Mouse (Mus musculus) small intestine, adult 2 months (tissue): ENCODE measurements around the gene Ubxn10. TPM values are rescaled to one million over a fixed set of nuclear protein-coding genes. Genes with fewer than 3 reads are reported as not detected.

Experiments
- H3K27ac ChIP-seq: fragments of 200-500 bp; 2 replicates; pipeline ENCODE4 v1.5.1; 2012; ENCODE audit warnings: low read depth, low read length, control low read depth, inconsistent platforms; ENCODE audit not compliant: insufficient read depth
- H3K27me3 ChIP-seq: fragments of 200-500 bp; 2 replicates; pipeline ENCODE4 v1.6.1; 2012; ENCODE audit warnings: mild to moderate bottlenecking, moderate library complexity, low read length, inconsistent platforms; ENCODE audit not compliant: control insufficient read depth, insufficient read depth
- H3K36me3 ChIP-seq: fragments of 200-500 bp; 2 replicates; pipeline ENCODE4 v1.6.1; 2012; ENCODE audit warnings: mild to moderate bottlenecking, low read length, control low read depth, inconsistent platforms; ENCODE audit not compliant: control insufficient read depth, insufficient read depth
- H3K4me1 ChIP-seq: fragments of 200-500 bp; 2 replicates; pipeline ENCODE4 v1.6.1; 2012; ENCODE audit warnings: low read length, inconsistent platforms, mixed read lengths; ENCODE audit not compliant: control insufficient read depth, insufficient read depth, insufficient read length
- H3K4me3 ChIP-seq: fragments of 200-500 bp; 2 replicates; pipeline ENCODE4 v1.5.1; 2012; ENCODE audit warnings: low read depth, mild to moderate bottlenecking, control low read depth, inconsistent platforms, low read length, moderate library complexity
- CTCF ChIP-seq: fragments of 200-500 bp; IDR thresholded peaks from 2 replicates; pipeline ENCODE4 v1.5.1; 2012; ENCODE audit warnings: low read depth, mild to moderate bottlenecking, control low read depth, inconsistent platforms, low read length, moderate library complexity, mixed read lengths; ENCODE audit not compliant: insufficient replicate concordance, insufficient read length; ENCODE audit errors: extremely low read depth
- POLR2A ChIP-seq: fragments of 200-500 bp; IDR thresholded peaks from 2 replicates; pipeline ENCODE4 v1.6.1; 2012; ENCODE audit warnings: low read depth, mild to moderate bottlenecking, control low read depth, inconsistent platforms, low read length, moderate library complexity
- WGBS: fragments of 180-500 bp; shearing (Covaris S2); methylation state at CpG from one replicate; pipeline ENCODE4 v1.1.7; 2018; 5-methylcytosine and 5-hydroxymethylcytosine counted together
- polyA plus RNA-seq: library from polyadenylated mRNA; depleted of rRNA; stranded (reverse); fragments of >200 nt; gene quantifications from 2 replicates; pipeline ENCODE4 v1.2.3, GENCODE M21; 2012

Ubxn10 gene
- polyA plus RNA-seq, 1 experiment = 1.2 TPM

GRCm38 (mm10) chr4:138753608-138754007 is 16.6 kb upstream of the Ubxn10 start:
- no peak overlapping the region for H3K27ac ChIP-seq
- no peak overlapping the region for H3K4me3 ChIP-seq
- peaks cover 5% of the 10 kb centered on the region; the same call in 1 of the 2 replicates for H3K4me1 ChIP-seq
- H3K36me3 ChIP-seq = no peaks in the 10 kb centered on the region
- no peak for TF ChIP-seq POLR2A
- no peak for TF ChIP-seq CTCF
- H3K27me3 ChIP-seq = no peaks in the 10 kb centered on the region
- WGBS = 97% methylated on average over 3 of the region's 3 CpGs

DNA sequence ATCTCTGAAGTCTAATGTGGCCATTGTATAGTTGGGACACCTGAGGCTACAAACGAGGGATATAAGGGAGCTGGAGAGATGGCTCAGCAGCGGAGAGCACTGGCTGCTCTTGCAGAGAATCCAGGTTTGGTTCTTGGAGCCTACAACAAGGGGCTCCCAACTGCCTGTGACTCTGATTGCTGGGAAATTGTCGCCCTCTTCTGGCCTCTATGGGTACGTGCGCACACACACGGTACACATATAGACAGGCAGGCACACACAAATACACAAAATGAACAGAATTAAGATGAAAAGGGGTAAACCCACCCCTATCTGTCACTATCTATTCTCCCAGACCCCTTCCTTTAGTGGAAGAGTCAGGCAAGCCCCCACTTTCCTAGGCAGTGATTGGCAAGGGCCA is 15.6 kb upstream of the Ubxn10 start:
- Histone ChIP-seq H3K27me3 (no peaks in the 10 kb centered on the region), H3K36me3 (no peaks in the 10 kb centered on the region), H3K4me3 (no peak overlapping the region), H3K27ac (no peak overlapping the region), H3K4me1 (peaks cover 12% of the 10 kb centered on the region)
- WGBS = 97% methylated on average over 6 of the region's 6 CpGs
- TF ChIP-seq CTCF (no peak), POLR2A (no peak)

GRCm38 (mm10) chr4:138748369-138749072 is 11.6 kb upstream of the Ubxn10 start:
- Histone ChIP-seq H3K4me3 (no peak overlapping the region), H3K4me1 (peaks cover 7% of the 10 kb centered on the region), H3K27ac (0 out of 2 replicates have a peak overlapping the region, but pooled peaks have one; percentile 13), H3K27me3 (no peaks in the 10 kb centered on the region), H3K36me3 (no peaks in the 10 kb centered on the region)
- TF ChIP-seq CTCF (peak; percentile 57; the same call in 1 of the 2 replicates), POLR2A (no peak)
- WGBS = 40% methylated on average over 8 of the region's 8 CpGs

DNA sequence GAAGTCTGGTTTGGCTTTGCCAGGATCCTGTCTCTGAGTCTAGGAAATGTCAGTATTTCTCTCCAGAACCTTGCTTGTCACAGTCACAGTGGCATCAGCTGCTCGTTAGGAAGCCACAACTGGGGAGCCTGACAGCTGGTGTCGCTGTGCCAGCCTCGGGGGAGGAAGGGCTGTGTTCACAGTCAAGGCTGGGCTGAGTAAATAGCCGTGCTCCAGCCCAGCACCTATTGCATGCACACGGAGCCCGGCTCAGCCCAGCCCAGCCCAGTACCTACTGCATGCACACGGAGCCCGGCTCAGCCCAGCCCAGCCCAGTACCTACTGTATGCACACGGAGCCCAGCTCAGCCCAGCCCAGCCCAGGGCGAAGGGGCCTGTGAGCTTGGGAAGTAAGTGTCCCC is 10.9 kb upstream of the Ubxn10 start:
- 19% methylated on average over 10 of the region's 10 CpGs for WGBS
- Histone ChIP-seq H3K27ac (peak overlapping the region; percentile 63), H3K36me3 (no peaks in the 10 kb centered on the region), H3K27me3 (no peaks in the 10 kb centered on the region), H3K4me1 (peaks cover 7% of the 10 kb centered on the region), H3K4me3 (no peak overlapping the region)
- no peak for TF ChIP-seq CTCF
- TF ChIP-seq POLR2A = no peak

- H3K27me3 ChIP-seq = no peaks in the 10 kb centered on the region
- no peak overlapping the region for H3K4me3 ChIP-seq
- WGBS = 63% methylated on average over 9 of the region's 9 CpGs
- no peak overlapping the region for H3K27ac ChIP-seq
- H3K36me3 ChIP-seq = no peaks in the 10 kb centered on the region
- H3K4me1 ChIP-seq = peaks cover 7% of the 10 kb centered on the region
- TF ChIP-seq CTCF (no peak), POLR2A (no peak)
Observed at GRCm38 (mm10) chr4:138746866-138747265, 9.9 kb upstream of the Ubxn10 start.

GRCm38 (mm10) chr4:138745884-138746283 is 8.9 kb upstream of the Ubxn10 start:
- no peaks in the 10 kb centered on the region for H3K27me3 ChIP-seq
- H3K4me1 ChIP-seq = peaks cover 7% of the 10 kb centered on the region
- no peak for TF ChIP-seq CTCF
- no peak for TF ChIP-seq POLR2A
- H3K36me3 ChIP-seq = no peaks in the 10 kb centered on the region
- H3K27ac ChIP-seq = no peak overlapping the region
- H3K4me3 ChIP-seq = no peak overlapping the region
- WGBS = 75% methylated on average over 4 of the region's 4 CpGs

DNA sequence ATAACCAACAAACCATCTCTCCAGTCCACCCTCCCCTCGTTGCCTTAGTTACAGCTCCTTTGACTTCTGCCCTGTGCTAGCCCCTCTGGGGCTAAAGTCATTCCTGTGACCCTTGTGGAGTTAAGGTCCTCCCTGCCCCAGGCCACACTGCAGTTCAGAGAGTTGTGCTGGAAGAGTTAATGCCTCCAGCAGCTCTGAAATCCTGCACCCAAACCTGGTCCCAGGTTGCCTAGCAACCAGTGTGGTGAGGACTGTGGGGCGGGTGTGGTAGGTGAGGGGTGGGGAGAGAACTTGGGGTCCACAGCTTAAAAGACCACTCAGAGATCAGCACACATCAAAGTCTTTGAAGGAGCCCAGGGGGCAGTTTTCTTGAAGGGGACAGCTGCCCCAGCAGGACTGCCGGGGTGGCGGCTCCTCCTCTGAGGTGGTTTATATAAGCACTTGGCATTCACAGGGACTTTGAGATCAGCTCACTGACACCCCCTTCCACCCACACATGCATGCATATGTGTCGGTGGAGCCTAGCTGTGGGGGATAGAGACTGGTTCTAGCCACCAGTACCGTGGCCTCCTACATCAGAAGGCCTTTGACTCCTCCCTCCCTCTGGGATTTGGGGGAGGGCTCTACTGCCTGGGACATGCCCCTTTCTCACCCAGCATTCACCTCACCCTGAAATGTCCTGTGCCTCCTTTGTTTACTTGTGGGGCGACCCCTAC is 2.3 kb upstream of the Ubxn10 start:
- Histone ChIP-seq H3K27ac (no peak overlapping the region), H3K36me3 (no peaks in the 10 kb centered on the region), H3K4me1 (peaks cover 15% of the 10 kb centered on the region), H3K4me3 (no peak overlapping the region), H3K27me3 (no peaks in the 10 kb centered on the region)
- WGBS = 53% methylated on average over 7 of the region's 7 CpGs
- no peak for TF ChIP-seq POLR2A
- TF ChIP-seq CTCF = no peak
